Mouse (Mus musculus) CH12F3 (cell line): ENCODE measurements around the gene Fam131a.

ENCODE experiments used
- in situ Hi-C: fragments of 300-500 bp; cut with MboI; formaldehyde crosslinking; loops from 2 replicates; pipeline ENCODE4 v1.14.3; 2020; ENCODE audit warnings: low sequenced_read_pairs

Gene Fam131a

GRCm38 (mm10) chr16:20695622-20696323 lies 2.7 kb downstream of the Fam131a start:
- in situ Hi-C loops: no loop called here

- in situ Hi-C loops: no loop called here
These were observed 6.2 kb downstream of the Fam131a start for GRCm38 (mm10) chr16:20699266-20699665.

GRCm38 (mm10) chr16:20700036-20700435 lies 7.0 kb downstream of the Fam131a start:
- in situ Hi-C loops: no loop called here

- in situ Hi-C loops: no loop called here
These were observed 8.3 kb downstream of the Fam131a start for GRCm38 (mm10) chr16:20701316-20701715.

GRCm38 (mm10) chr16:20701729-20702521 lies 8.9 kb downstream of the Fam131a start:
- in situ Hi-C loops: no loop called here

- in situ Hi-C loops: no loop called here
These were observed 9.5 kb downstream of the Fam131a start for GRCm38 (mm10) chr16:20702522-20702893.

- in situ Hi-C loops: no loop called here
These were observed 10.0 kb downstream of the Fam131a start for GRCm38 (mm10) chr16:20703071-20703470.

- in situ Hi-C loops: no loop called here
These were observed 10.8 kb downstream of the Fam131a start for GRCm38 (mm10) chr16:20703699-20704400.

- in situ Hi-C loops: no loop called here
These were observed 12.7 kb downstream of the Fam131a start for GRCm38 (mm10) chr16:20705786-20706185.

- in situ Hi-C loops: no loop called here
These were observed 13.5 kb downstream of the Fam131a start for GRCm38 (mm10) chr16:20706407-20707055.

GRCm38 (mm10) chr16:20708220-20708938 lies 15.3 kb downstream of the Fam131a start:
- in situ Hi-C loops: no loop called here

- in situ Hi-C loops: no loop called here
These were observed 16.1 kb downstream of the Fam131a start for GRCm38 (mm10) chr16:20708939-20709734.

- in situ Hi-C loops: no loop called here
These were observed 17.3 kb downstream of the Fam131a start for GRCm38 (mm10) chr16:20710370-20710769.

- in situ Hi-C loops: no loop called here
These were observed 17.8 kb downstream of the Fam131a start for GRCm38 (mm10) chr16:20710810-20711209.

GRCm38 (mm10) chr16:20712190-20712589 lies 19.1 kb downstream of the Fam131a start:
- in situ Hi-C loops: no loop called here

GRCm38 (mm10) chr16:20712889-20713288 lies 19.8 kb downstream of the Fam131a start:
- in situ Hi-C loops: no loop called here

GRCm38 (mm10) chr16:20714307-20715080 lies 21.5 kb downstream of the Fam131a start:
- in situ Hi-C loops: no loop called here

GRCm38 (mm10) chr16:20715161-20715560 lies 22.1 kb downstream of the Fam131a start:
- in situ Hi-C loops: no loop called here

- in situ Hi-C loops: no loop called here
These were observed 22.5 kb downstream of the Fam131a start for GRCm38 (mm10) chr16:20715566-20715965.
